Mouse (Mus musculus) ES-Bruce4 (cell line): ENCODE results near the gene Pcolce2.

Experiments used
- CTCF ChIP-seq: IDR thresholded peaks from one replicate; pipeline ENCODE4 v1.8.1; 2011; ENCODE audit warnings: low read depth, low read length
- EP300 ChIP-seq: IDR thresholded peaks from 2 replicates; pipeline ENCODE4 v1.6.1; 2011; ENCODE audit warnings: low read depth, low read length; ENCODE audit not compliant: insufficient read depth
- POLR2A ChIP-seq: IDR thresholded peaks from one replicate; pipeline ENCODE4 v1.8.1; 2011; ENCODE audit warnings: low read length; ENCODE audit not compliant: insufficient read depth

- TF ChIP-seq CTCF (no peak), POLR2A (no peak), EP300 (no peak)
Observed at GRCm38 (mm10) chr9:95654356-95654755, 17.0 kb downstream of the Pcolce2 start.
